Mouse (Mus musculus) myocyte (in vitro differentiated cells): ENCODE measurements around the gene Mki67. TPM values are rescaled to one million over a fixed set of nuclear protein-coding genes. Genes with fewer than 3 reads are reported as not detected.

Experiments used
- H3K27me3 ChIP-seq: one replicate; pipeline ENCODE4 v1.6.1; 2011; ENCODE audit not compliant: control insufficient read depth, insufficient read depth, insufficient read length
- H3K36me3 ChIP-seq: one replicate; pipeline ENCODE4 v1.6.1; 2011; ENCODE audit not compliant: control insufficient read depth, insufficient read depth
- H3K4me2 ChIP-seq: one replicate; pipeline ENCODE4 v1.6.1; 2011; ENCODE audit warnings: low read depth, control low read depth
- H3K4me3 ChIP-seq: one replicate; pipeline ENCODE4 v1.5.1; 2011; ENCODE audit warnings: mild to moderate bottlenecking, control low read depth, moderate library complexity
- H3K79me2 ChIP-seq: one replicate; pipeline ENCODE4 v1.6.1; 2011; ENCODE audit not compliant: control insufficient read depth, insufficient read depth
- H3ac ChIP-seq: one replicate; pipeline ENCODE4 v1.6.1; 2011; ENCODE audit not compliant: control insufficient read depth, insufficient read length
- CEBPB ChIP-seq: IDR thresholded peaks from 2 replicates; pipeline ENCODE4 v1.6.1; 2011; ENCODE audit warnings: mild to moderate bottlenecking, moderate library complexity; ENCODE audit not compliant: poor library complexity, insufficient read depth, severe bottlenecking
- E2F4 ChIP-seq: IDR thresholded peaks from one replicate; pipeline ENCODE4 v1.6.1; 2011; ENCODE audit warnings: mild to moderate bottlenecking, control low read depth, moderate library complexity; ENCODE audit not compliant: insufficient read depth
- MAX ChIP-seq: IDR thresholded peaks from one replicate; pipeline ENCODE4 v1.6.1; 2011; ENCODE audit warnings: low read depth, mild to moderate bottlenecking, control low read depth
- MYOD1 ChIP-seq, 3 experiments: IDR thresholded peaks; one replicate each; pipeline ENCODE4 v1.6.1; 2011; ENCODE audit warnings: control low read depth in 2 of 3, low read depth in 2 of 3, mild to moderate bottlenecking in 2 of 3, moderate library complexity in 1 of 3; ENCODE audit not compliant: insufficient read length in 2 of 3, control insufficient read depth in 1 of 3
- MYOG ChIP-seq, 3 experiments: IDR thresholded peaks; one replicate each; pipeline ENCODE4 v1.6.1; 2011; ENCODE audit warnings: control low read depth in 2 of 3, low read depth in 2 of 3, mild to moderate bottlenecking in 2 of 3; ENCODE audit not compliant: insufficient read length in 2 of 3, control insufficient read depth in 1 of 3, insufficient read depth in 1 of 3
- POLR2A ChIP-seq: IDR thresholded peaks from one replicate; pipeline ENCODE4 v1.6.1; 2011; ENCODE audit warnings: low read depth, mild to moderate bottlenecking, control low read depth, moderate library complexity; ENCODE audit not compliant: insufficient read length
- POLR2AphosphoS2 ChIP-seq: IDR thresholded peaks from one replicate; pipeline ENCODE4 v1.6.1; 2011; ENCODE audit warnings: low read depth, control low read depth; ENCODE audit not compliant: insufficient read length
- REST ChIP-seq: IDR thresholded peaks from one replicate; pipeline ENCODE4 v1.6.1; 2011; ENCODE audit warnings: mild to moderate bottlenecking, control low read depth, moderate library complexity; ENCODE audit not compliant: insufficient read depth, insufficient read length
- SRF ChIP-seq: IDR thresholded peaks from one replicate; pipeline ENCODE4 v1.6.1; 2011; ENCODE audit warnings: low read depth; ENCODE audit not compliant: control insufficient read depth, insufficient read length
- TCF12 ChIP-seq: IDR thresholded peaks from one replicate; pipeline ENCODE4 v1.6.1; 2011; ENCODE audit warnings: mild to moderate bottlenecking, control low read depth; ENCODE audit not compliant: poor library complexity, insufficient read depth, severe bottlenecking
- TCF3 ChIP-seq: IDR thresholded peaks from one replicate; pipeline ENCODE4 v1.6.1; 2011; ENCODE audit warnings: low read depth, control low read depth; ENCODE audit not compliant: insufficient read length
- USF1 ChIP-seq: IDR thresholded peaks from one replicate; pipeline ENCODE4 v1.6.1; 2011; ENCODE audit warnings: low read depth, mild to moderate bottlenecking, control low read depth, moderate library complexity
- polyA plus RNA-seq: library from polyadenylated mRNA; unstranded; fragments of >200 nt; fragmentation: generic; extraction: Trizol; gene quantifications from one replicate; pipeline ENCODE4 v1.2.1, GENCODE M21; 2012; ENCODE audit warnings: missing spikeins

Gene Mki67
- polyA plus RNA-seq, 1 experiment = 6.8 TPM

DNA sequence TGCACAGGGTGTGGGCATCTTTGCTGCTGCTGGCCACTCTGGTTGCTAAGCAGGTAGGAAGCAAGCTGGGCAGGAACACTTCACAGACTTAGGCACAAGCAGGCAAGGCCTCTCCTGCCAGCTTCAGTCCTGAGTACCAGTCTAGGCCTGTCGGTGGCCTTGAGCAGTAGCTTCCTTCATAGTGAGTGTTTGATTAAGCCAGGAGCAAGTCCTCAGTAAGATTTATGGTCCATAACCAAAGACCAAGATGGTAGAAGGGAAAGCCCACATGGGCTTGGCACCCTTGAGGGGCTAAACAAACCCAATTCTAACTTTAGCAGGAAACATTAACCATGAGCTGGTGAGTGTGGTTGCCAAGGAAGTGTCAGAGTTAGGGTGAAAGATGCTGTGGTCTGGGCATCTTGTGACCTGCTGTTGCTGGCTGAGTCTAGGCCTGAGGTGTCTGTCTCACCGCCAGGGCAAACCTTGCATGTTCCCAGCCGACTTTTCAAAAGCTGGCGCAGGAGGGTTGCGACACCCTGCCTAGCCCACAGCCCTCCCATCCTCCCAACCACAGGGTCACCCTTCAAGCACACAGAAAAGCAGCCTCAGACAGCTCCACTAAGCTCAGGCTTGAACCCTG lies 56.7 kb downstream of the Mki67 start:
- no peak overlapping the region for H3K4me2 ChIP-seq
- H3ac ChIP-seq = no peak overlapping the region
- H3K27me3 ChIP-seq = no peaks in the 10 kb centered on the region
- H3K4me3 ChIP-seq = no peak overlapping the region
- TF ChIP-seq CEBPB (peak; percentile 42; the same call in 1 of the 2 replicates), MAX (no peak), POLR2A (no peak)
- H3K79me2 ChIP-seq = no peaks in the 10 kb centered on the region
- H3K36me3 ChIP-seq = peaks cover 6% of the 10 kb centered on the region

DNA sequence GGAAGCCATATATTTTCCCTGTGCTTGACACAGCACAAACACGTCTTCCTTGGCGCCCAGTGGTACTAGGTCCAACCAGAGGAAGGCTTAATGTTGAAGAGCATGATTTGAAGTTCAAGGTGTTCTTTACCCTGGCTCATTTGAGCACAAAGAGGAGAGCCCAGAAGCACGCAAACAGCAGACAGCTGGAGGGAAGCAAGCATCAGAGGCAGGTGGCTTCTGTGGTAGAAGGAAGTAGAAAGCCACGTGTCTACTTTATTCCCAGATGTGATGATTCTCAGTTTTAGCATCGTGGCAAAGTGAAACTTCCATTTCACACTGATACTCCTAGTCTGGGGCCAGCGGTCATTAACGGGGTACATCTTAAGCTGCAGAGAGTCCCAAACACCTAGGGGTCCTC lies 58.0 kb downstream of the Mki67 start:
- Histone ChIP-seq H3K79me2 (no peaks in the 10 kb centered on the region), H3K4me2 (no peak overlapping the region), H3K4me3 (no peak overlapping the region), H3K36me3 (peaks cover 6% of the 10 kb centered on the region), H3ac (no peak overlapping the region), H3K27me3 (no peaks in the 10 kb centered on the region)
- no peak for TF ChIP-seq USF1
- TF ChIP-seq MYOG (IDR thresholded peaks at IDR 0.05; ENCODE audit: control insufficient read depth in 1 of 3, insufficient read depth in 1 of 3, insufficient read length in 2 of 3, low read depth in 2 of 3) = no peak
- no peak for TF ChIP-seq MAX
- no peak for TF ChIP-seq POLR2AphosphoS2
- no peak for TF ChIP-seq TCF12
- no peak for TF ChIP-seq E2F4
- no peak for TF ChIP-seq POLR2A
- TF ChIP-seq CEBPB = no peak
- no peak for TF ChIP-seq SRF
- TF ChIP-seq TCF3 = no peak
- TF ChIP-seq MYOD1 (IDR thresholded peaks at IDR 0.05; ENCODE audit: control insufficient read depth in 1 of 3, insufficient read length in 2 of 3, low read depth in 2 of 3) = no peak
- no peak for TF ChIP-seq REST

- Histone ChIP-seq H3K4me3 (no peak overlapping the region), H3ac (no peak overlapping the region), H3K79me2 (no peaks in the 10 kb centered on the region), H3K27me3 (no peaks in the 10 kb centered on the region), H3K36me3 (no peaks in the 10 kb centered on the region), H3K4me2 (no peak overlapping the region)
- TF ChIP-seq TCF3 (no peak), SRF (no peak), MYOG (IDR thresholded peaks at IDR 0.05; ENCODE audit: control insufficient read depth in 1 of 3, insufficient read depth in 1 of 3, insufficient read length in 2 of 3, low read depth in 2 of 3) (no peak), REST (no peak)
These were observed 61.0 kb downstream of the Mki67 start for GRCm38 (mm10) chr7:135655113-135655512.

GRCm38 (mm10) chr7:135654288-135654687 lies 61.9 kb downstream of the Mki67 start:
- no peaks in the 10 kb centered on the region for H3K27me3 ChIP-seq
- H3ac ChIP-seq = no peak overlapping the region
- no peak overlapping the region for H3K4me3 ChIP-seq
- no peaks in the 10 kb centered on the region for H3K36me3 ChIP-seq
- TF ChIP-seq POLR2AphosphoS2 = no peak
- no peak for TF ChIP-seq POLR2A
- TF ChIP-seq REST = no peak
- no peak for TF ChIP-seq MYOG (IDR thresholded peaks at IDR 0.05; ENCODE audit: control insufficient read depth in 1 of 3, insufficient read depth in 1 of 3, insufficient read length in 2 of 3, low read depth in 2 of 3)
- no peak for TF ChIP-seq USF1
- no peak for TF ChIP-seq E2F4
- TF ChIP-seq MYOD1 (IDR thresholded peaks at IDR 0.05; ENCODE audit: control insufficient read depth in 1 of 3, insufficient read length in 2 of 3, low read depth in 2 of 3) = no peak
- TF ChIP-seq CEBPB = no peak
- no peak for TF ChIP-seq TCF3
- TF ChIP-seq MAX = no peak
- TF ChIP-seq TCF12 = no peak
- no peak for TF ChIP-seq SRF
- H3K4me2 ChIP-seq = no peak overlapping the region
- no peaks in the 10 kb centered on the region for H3K79me2 ChIP-seq

DNA sequence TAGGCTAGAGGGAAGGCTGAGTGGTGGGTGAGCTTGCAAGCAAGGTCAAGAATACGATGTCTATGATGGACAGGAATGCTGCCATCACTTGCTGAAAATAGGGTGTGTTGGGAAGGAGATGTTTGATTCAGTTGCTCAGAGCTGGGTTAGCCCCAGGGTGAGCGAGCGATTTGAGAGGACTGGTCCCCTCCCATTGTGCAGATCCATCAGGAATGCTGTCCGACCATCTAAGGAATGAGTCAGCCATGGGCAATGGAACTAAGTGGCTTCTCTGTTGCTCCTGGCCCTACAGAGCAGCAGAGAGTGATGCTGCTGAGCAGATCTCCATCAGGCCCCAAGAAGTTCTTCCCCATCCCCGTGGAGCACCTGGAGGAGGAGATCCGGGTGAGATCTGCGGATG lies 62.6 kb downstream of the Mki67 start:
- Histone ChIP-seq H3K4me2 (no peak overlapping the region), H3K36me3 (no peaks in the 10 kb centered on the region), H3K27me3 (no peaks in the 10 kb centered on the region), H3ac (no peak overlapping the region), H3K4me3 (no peak overlapping the region), H3K79me2 (no peaks in the 10 kb centered on the region)
- no peak for TF ChIP-seq MYOG (IDR thresholded peaks at IDR 0.05; ENCODE audit: control insufficient read depth in 1 of 3, insufficient read depth in 1 of 3, insufficient read length in 2 of 3, low read depth in 2 of 3)
- no peak for TF ChIP-seq CEBPB
- TF ChIP-seq POLR2A = no peak
- no peak for TF ChIP-seq MAX
- no peak for TF ChIP-seq SRF
- no peak for TF ChIP-seq TCF12
- TF ChIP-seq E2F4 = no peak
- no peak for TF ChIP-seq MYOD1 (IDR thresholded peaks at IDR 0.05; ENCODE audit: control insufficient read depth in 1 of 3, insufficient read length in 2 of 3, low read depth in 2 of 3)
- no peak for TF ChIP-seq USF1
- TF ChIP-seq REST = no peak
- no peak for TF ChIP-seq TCF3
- no peak for TF ChIP-seq POLR2AphosphoS2
